Mouse (Mus musculus) midbrain, embryonic 12.5 days (tissue): ENCODE results near the gene Rbm3. TPM values are rescaled to one million over a fixed set of nuclear protein-coding genes. Genes with fewer than 3 reads are reported as not detected.

Experiments
- ATAC-seq: fragments of 200-750 bp; cut with Nextera tagmentation; 2 replicates; pipeline ENCODE4 v1.8.0; 2017; ENCODE audit warnings: low read depth, moderate TSS enrichment, moderate library complexity; ENCODE audit not compliant: low FRiP score
- H3K27ac ChIP-seq: fragments of 300-500 bp; sonication (generic); replicated peaks from 2 replicates; pipeline ENCODE4 v1.5.1; 2016; ENCODE audit warnings: mild to moderate bottlenecking
- H3K27me3 ChIP-seq: fragments of 300-500 bp; sonication (generic); 2 replicates; pipeline ENCODE4 v1.6.1; 2016; ENCODE audit warnings: mild to moderate bottlenecking
- H3K36me3 ChIP-seq: fragments of 300-500 bp; sonication (generic); 2 replicates; pipeline ENCODE4 v1.6.1; 2016
- H3K4me1 ChIP-seq: fragments of 300-500 bp; sonication (generic); 2 replicates; pipeline ENCODE4 v1.6.1; 2016
- H3K4me2 ChIP-seq: fragments of 300-500 bp; sonication (generic); replicated peaks from 2 replicates; pipeline ENCODE4 v1.6.1; 2016; ENCODE audit warnings: mild to moderate bottlenecking, moderate library complexity
- H3K4me3 ChIP-seq: fragments of 300-500 bp; sonication (generic); 2 replicates; pipeline ENCODE4 v1.5.1; 2016; ENCODE audit warnings: mild to moderate bottlenecking
- H3K9ac ChIP-seq: fragments of 300-500 bp; sonication (generic); replicated peaks from 2 replicates; pipeline ENCODE4 v1.6.1; 2016; ENCODE audit warnings: mild to moderate bottlenecking, moderate library complexity
- H3K9me3 ChIP-seq: fragments of 300-500 bp; sonication (generic); 2 replicates; pipeline ENCODE4 v1.6.1; 2016; ENCODE audit warnings: mild to moderate bottlenecking
- WGBS: fragments of 180-500 bp; shearing (Covaris S2); methylation state at CpG from one replicate; pipeline ENCODE4 v1.1.7; 2016; 5-methylcytosine and 5-hydroxymethylcytosine counted together
- polyA plus RNA-seq: library from polyadenylated mRNA; unstranded; fragments of >200 nt; fragmentation: Nextera tagmentation; extraction: Ambion mirVana; gene quantifications from 2 replicates; pipeline ENCODE4 v1.2.1, GENCODE M21; 2016

The Rbm3 gene
- polyA plus RNA-seq: 397 and 431 TPM in 2 replicates

GRCm38 (mm10) chrX:8145153-8145991, at the start of gene Rbm3:
Gene Rbm3 (minus strand): TSS chrX:8145880.
- Histone ChIP-seq H3K4me1 (peaks cover 13% of the 10 kb centered on the region), H3K9ac (peak within 1 kb of the TSS; percentile 76), H3K4me3 (peak within 1 kb of the TSS; percentile 66), H3K27me3 (no peaks in the 10 kb centered on the region), H3K9me3 (no peaks in the 10 kb centered on the region), H3K4me2 (peak within 1 kb of the TSS; percentile 66), H3K27ac (peak within 1 kb of the TSS; percentile 94), H3K36me3 (peaks cover 32% of the 10 kb centered on the region)
- WGBS: 25% methylated on average over 64 of the region's 65 CpGs
- ATAC-seq: peak; percentile 97

- Histone ChIP-seq H3K4me2 (peak within 1 kb of the TSS; percentile 57), H3K27me3 (no peaks in the 10 kb centered on the region), H3K27ac (peak within 1 kb of the TSS; percentile 74), H3K4me3 (peak within 1 kb of the TSS; percentile 51), H3K36me3 (no peaks in the 10 kb centered on the region), H3K9me3 (no peaks in the 10 kb centered on the region), H3K4me1 (0 out of 2 replicates have a peak, but pooled peaks cover 4% of the 10 kb centered on the region), H3K9ac (peak within 1 kb of the TSS; percentile 58)
- 30% methylated on average over 10 of the region's 10 CpGs for WGBS
- peak; percentile 14; the same call in 1 of the 2 replicates for ATAC-seq
Measured at GRCm38 (mm10) chrX:8193419-8193723, 47.7 kb upstream of the Rbm3 start, which contains the start of gene Ebp. Gene Ebp (minus strand): TSS chrX:8193512.

DNA sequence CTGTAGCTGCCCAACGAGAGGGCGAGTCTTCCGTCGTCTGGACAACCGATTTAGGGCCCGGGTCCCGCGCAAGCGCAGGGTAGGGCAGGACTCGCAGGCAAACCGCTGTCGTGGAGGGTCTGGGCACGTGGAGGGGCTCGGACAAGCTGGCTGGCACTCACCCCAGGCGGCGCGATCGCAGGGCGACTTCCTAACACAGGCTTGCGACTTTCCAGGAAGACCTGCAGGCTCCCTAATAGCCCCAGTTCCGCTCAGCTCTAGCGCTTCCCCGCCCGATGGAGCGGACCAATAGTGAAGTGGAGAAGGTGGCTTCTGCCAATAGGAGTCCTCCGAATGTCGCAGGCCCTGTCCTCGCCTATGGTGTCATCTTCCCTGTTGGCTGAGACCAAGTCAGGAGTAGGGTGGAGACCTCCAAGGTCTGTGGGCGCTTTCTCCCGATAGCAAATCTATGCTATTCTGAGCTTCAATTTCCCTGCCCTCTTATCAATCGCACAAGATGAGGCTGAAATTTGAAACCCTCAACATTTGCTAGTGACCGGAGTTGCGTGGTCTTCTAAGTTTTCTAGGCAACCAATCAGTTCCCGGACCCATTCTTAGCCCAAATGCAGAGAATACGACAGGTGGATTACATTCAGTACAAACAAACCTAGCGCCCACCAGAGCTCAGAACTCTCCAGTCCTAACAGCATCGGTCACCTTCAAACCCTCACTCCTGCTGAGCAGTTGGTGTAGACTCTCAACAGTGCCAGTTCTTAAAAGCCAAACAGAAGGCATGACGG, 47.1 kb upstream of the Rbm3 start:
- peak overlapping the region; percentile 58 for H3K9ac ChIP-seq
- H3K36me3 ChIP-seq: no peaks in the 10 kb centered on the region
- peak overlapping the region; percentile 51 for H3K4me3 ChIP-seq
- WGBS: 17% methylated on average over 38 of the region's 38 CpGs
- peak; percentile 96 for ATAC-seq
- H3K4me1 ChIP-seq: 0 out of 2 replicates have a peak, but pooled peaks cover 4% of the 10 kb centered on the region
- no peaks in the 10 kb centered on the region for H3K9me3 ChIP-seq
- peak overlapping the region; percentile 74 for H3K27ac ChIP-seq
- H3K4me2 ChIP-seq: peak overlapping the region; percentile 57
- no peaks in the 10 kb centered on the region for H3K27me3 ChIP-seq

- Histone ChIP-seq H3K27me3 (no peaks in the 10 kb centered on the region), H3K4me2 (peak overlapping the region; percentile 57), H3K9ac (peak overlapping the region; percentile 58), H3K4me3 (peak overlapping the region; percentile 51), H3K9me3 (no peaks in the 10 kb centered on the region), H3K4me1 (0 out of 2 replicates have a peak, but pooled peaks cover 4% of the 10 kb centered on the region), H3K27ac (peak overlapping the region; percentile 74), H3K36me3 (no peaks in the 10 kb centered on the region)
- ATAC-seq: no peak
- WGBS: 14% methylated on average over 13 of the region's 13 CpGs
Measured at GRCm38 (mm10) chrX:8192126-8192639, 46.5 kb upstream of the Rbm3 start.

GRCm38 (mm10) chrX:8182871-8183540, 37.3 kb upstream of the Rbm3 start:
- WGBS: 22% methylated on average over 7 of the region's 7 CpGs
- H3K4me2 ChIP-seq: no peak overlapping the region
- H3K9ac ChIP-seq: no peak overlapping the region
- no peaks in the 10 kb centered on the region; the same call in 1 of the 2 replicates for H3K36me3 ChIP-seq
- no peak overlapping the region for H3K27ac ChIP-seq
- no peaks in the 10 kb centered on the region for H3K27me3 ChIP-seq
- H3K4me1 ChIP-seq: no peaks in the 10 kb centered on the region
- H3K9me3 ChIP-seq: no peaks in the 10 kb centered on the region
- no peak overlapping the region for H3K4me3 ChIP-seq
- no peak for ATAC-seq

GRCm38 (mm10) chrX:8179646-8180045, 34.0 kb upstream of the Rbm3 start:
- Histone ChIP-seq H3K9me3 (no peaks in the 10 kb centered on the region), H3K36me3 (no peaks in the 10 kb centered on the region), H3K27me3 (no peaks in the 10 kb centered on the region), H3K27ac (no peak overlapping the region), H3K9ac (no peak overlapping the region), H3K4me3 (no peak overlapping the region), H3K4me2 (no peak overlapping the region), H3K4me1 (0 out of 2 replicates have a peak, but pooled peaks cover 3% of the 10 kb centered on the region)
- 91% methylated on average over 5 of the region's 5 CpGs for WGBS
- no peak for ATAC-seq

DNA sequence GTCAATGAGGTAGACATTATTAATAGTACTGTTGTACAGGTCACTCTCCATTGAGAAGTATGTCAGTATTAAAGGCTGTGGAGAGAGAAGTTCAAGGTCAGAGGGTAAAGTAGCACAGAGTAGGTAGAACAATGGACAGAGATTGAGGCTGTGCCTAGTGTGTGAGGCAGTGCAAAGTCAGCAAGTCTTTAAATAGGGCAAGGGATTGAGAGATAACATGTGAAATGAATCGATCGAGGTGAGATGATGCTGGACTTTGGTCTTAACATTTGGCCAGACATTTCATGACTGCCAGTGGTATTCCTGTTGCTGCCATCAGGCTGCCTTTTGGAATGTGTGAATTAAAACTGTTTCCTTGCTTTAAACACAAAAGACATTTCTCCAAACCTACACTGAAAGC, 33.2 kb upstream of the Rbm3 start:
- ATAC-seq: no peak
- WGBS: 98% methylated on average over 2 of the region's 2 CpGs
- Histone ChIP-seq H3K4me2 (no peak overlapping the region), H3K4me1 (0 out of 2 replicates have a peak, but pooled peaks cover 5% of the 10 kb centered on the region), H3K27me3 (no peaks in the 10 kb centered on the region), H3K27ac (no peak overlapping the region), H3K9ac (no peak overlapping the region), H3K9me3 (no peaks in the 10 kb centered on the region), H3K4me3 (no peak overlapping the region), H3K36me3 (no peaks in the 10 kb centered on the region)

DNA sequence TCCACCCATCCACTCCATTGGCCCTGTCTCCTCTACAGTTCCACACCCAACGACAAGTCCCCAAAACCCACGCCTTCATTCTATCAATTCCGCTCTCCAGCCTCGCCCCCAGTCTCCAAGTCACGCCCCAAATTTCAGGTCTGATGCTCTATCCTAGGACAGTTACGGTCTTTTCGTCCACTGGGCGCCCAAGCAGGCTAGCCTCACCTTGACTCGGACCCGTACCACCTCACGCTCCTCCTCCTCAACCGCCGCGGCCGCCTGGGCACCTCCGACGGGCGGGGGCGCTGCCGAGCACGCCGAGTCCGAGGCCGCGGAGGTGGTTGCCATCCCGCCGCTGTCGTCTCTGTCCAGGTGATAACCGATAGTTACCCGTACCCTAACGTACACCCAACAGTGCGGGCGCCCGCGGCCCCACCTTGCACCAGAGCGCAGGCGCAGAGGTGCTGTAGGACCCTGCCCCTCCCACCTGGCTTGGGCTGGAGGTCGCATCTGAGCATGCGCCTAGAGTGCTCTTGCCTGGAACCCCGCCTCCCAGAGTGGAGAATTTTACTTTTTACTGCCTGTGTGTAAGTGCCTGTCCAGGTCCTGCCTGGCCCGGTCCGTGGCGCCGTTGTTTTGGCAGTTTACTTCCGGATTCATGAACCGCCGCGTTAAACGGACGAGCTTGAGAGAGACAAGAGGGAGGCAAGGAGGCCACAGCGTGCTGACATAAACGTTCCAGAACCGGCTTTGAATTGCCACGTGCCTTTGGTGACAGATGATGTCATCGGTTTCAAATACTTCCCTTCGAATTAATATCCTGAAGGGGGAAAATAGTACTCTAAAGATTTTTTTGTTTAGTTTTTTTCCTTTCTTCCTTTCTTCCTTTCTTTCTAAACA, 30.1 kb upstream of the Rbm3 start, which contains the start of gene Tbc1d25:
Gene Tbc1d25, minus strand, starts transcription at position 678 of the 882 bp plus-strand sequence.
- peak within 1 kb of the TSS; percentile 54 for H3K4me2 ChIP-seq
- peak within 1 kb of the TSS; percentile 53 for H3K9ac ChIP-seq
- no peaks in the 10 kb centered on the region for H3K9me3 ChIP-seq
- H3K4me3 ChIP-seq: peak within 1 kb of the TSS; percentile 57
- 0 out of 2 replicates have a peak, but pooled peaks cover 5% of the 10 kb centered on the region for H3K4me1 ChIP-seq
- 19% methylated on average over 56 of the region's 56 CpGs for WGBS
- no peak within 1 kb of the TSS for H3K27ac ChIP-seq
- H3K36me3 ChIP-seq: 0 out of 2 replicates have a peak, but pooled peaks cover 4% of the 10 kb centered on the region
- peak; percentile 96 for ATAC-seq
- no peaks in the 10 kb centered on the region for H3K27me3 ChIP-seq

- Histone ChIP-seq H3K9ac (peak overlapping the region; percentile 53), H3K4me2 (peak overlapping the region; percentile 54), H3K9me3 (no peaks in the 10 kb centered on the region), H3K27me3 (no peaks in the 10 kb centered on the region), H3K4me1 (0 out of 2 replicates have a peak, but pooled peaks cover 5% of the 10 kb centered on the region), H3K4me3 (peak overlapping the region; percentile 57), H3K36me3 (peaks cover 4% of the 10 kb centered on the region; the same call in 1 of the 2 replicates), H3K27ac (no peak overlapping the region)
- WGBS: 21% methylated on average over 4 of the region's 4 CpGs
- no peak; the same call in 1 of the 2 replicates for ATAC-seq
Measured at GRCm38 (mm10) chrX:8175169-8175503, 29.5 kb upstream of the Rbm3 start.

- ATAC-seq: no peak
- H3K9me3 ChIP-seq: no peaks in the 10 kb centered on the region
Measured at GRCm38 (mm10) chrX:8167716-8168647, 22.3 kb upstream of the Rbm3 start.

More at GRCm38 (mm10) chrX:8167716-8168647, 22.3 kb upstream of the Rbm3 start:
- H3K36me3 ChIP-seq: peaks cover 4% of the 10 kb centered on the region; the same call in 1 of the 2 replicates
- H3K4me3 ChIP-seq: no peak overlapping the region
- WGBS: 96% methylated on average over 10 of the region's 10 CpGs
- no peak overlapping the region for H3K9ac ChIP-seq
- no peak overlapping the region for H3K4me2 ChIP-seq
- H3K27ac ChIP-seq: no peak overlapping the region
- H3K4me1 ChIP-seq: no peaks in the 10 kb centered on the region
- no peaks in the 10 kb centered on the region for H3K27me3 ChIP-seq
